Mouse (Mus musculus): ENCODE measurements around the gene Zmynd12. TPM values are rescaled to one million over a fixed set of nuclear protein-coding genes. Genes with fewer than 3 reads are reported as not detected.

Zmynd12 gene
- polyA plus RNA-seq (2012; rRNA removed): 0.52 and 0.53 TPM in 2 replicates

GRCm38 (mm10) chr4:119422294-119422964 is at the start of gene Zmynd12, which contains the start of gene Ppcs:
Gene Zmynd12 (plus strand): TSS chr4:119422814.
Gene Ppcs (minus strand): TSS chr4:119422420.

DNA sequence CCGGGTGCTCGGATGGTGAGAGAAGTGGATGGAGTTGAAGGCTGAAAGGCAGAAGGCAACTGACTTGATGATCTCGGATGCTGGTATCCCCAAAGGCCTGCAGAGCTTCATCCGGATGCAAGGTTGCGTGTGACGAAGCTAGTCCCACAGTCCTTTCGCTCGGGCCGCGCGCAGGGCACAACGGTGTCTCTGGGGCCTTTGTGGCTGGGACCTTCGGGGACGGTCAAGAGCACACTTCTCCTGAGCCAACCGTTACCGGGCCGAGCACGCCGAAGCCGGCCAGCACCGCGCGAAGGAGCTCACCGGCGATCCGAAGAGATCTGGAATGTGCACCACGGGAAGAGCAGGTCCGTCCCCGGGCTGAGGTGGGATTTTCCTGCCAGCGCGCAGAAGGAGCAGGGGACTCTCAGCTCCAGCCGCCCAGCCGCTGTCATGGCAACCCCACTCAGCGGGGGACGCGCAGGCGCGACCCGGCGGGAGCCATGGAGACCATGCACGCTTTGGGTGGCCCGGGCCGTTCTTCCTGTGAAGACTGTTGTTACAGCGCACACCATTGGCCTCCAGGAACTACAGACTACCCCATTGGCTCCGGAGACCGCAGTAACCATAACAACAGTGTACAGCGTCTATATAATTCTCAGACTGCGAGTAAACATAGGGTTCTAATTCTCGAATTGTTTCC is 7.4 kb upstream of the Zmynd12 start, which contains the start of gene Ccdc30:
Gene Ccdc30, minus strand, starts transcription at position 450 of the 682 bp plus-strand sequence.

DNA sequence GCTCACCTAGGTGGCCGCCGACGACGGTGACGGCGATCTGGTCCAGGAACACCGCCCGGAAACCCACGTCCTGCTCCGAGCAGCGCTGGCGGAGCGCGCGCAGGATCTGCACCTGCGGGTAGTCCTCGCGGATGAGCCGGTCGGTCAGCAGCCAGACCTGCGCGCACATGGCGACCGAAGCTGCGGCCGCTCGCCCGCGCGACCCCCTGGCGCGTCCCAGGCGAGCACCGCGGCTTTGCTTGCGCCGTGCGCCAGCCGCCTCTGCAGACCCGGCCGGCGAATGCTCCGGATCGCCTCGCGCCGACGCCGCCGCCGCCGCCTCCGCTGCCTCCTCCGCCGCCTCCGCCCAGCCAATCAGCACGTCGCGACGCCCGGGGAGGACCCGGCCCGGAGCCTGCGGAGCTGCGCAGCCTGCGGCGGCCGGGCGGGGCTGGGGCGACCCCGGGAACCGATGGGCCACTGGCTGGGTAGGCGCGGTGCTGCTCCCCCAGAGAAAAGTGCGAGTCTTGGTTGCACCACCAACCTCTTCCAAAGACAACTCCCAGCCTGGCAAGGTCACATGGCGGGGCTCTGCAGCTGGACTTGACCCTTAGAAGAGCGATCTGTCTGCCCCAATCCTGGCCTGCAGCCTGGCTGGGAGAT is 69.8 kb downstream of the Zmynd12 start, which contains the start of gene Rimkla:
Gene Rimkla, minus strand, starts transcription at position 338 of the 642 bp plus-strand sequence.

Other genes starting within 250 kb of the Zmynd12 start
- 5.5 and 7.3 TPM in 2 replicates for gene Zfp691, start 248.6 kb upstream of the Zmynd12 start, polyA plus RNA-seq (2012; rRNA removed)
- gene Ermap, start 232.8 kb upstream of the Zmynd12 start, polyA plus RNA-seq (2012; rRNA removed): not detected in 2 replicates
- gene Svbp, start 227.5 kb upstream of the Zmynd12 start, polyA plus RNA-seq (2012; rRNA removed): 21.2 and 21.6 TPM in 2 replicates
- gene Tmem269, start 204.6 kb upstream of the Zmynd12 start, polyA plus RNA-seq (2012; rRNA removed): 0.10 TPM in 1 of 2 replicates, not detected in the other
- gene AU022252, start 190.1 kb upstream of the Zmynd12 start, polyA plus RNA-seq (2012; rRNA removed): 1.0 and 1.5 TPM in 2 replicates
- gene P3h1, start 189.9 kb upstream of the Zmynd12 start, polyA plus RNA-seq (2012; rRNA removed): 7.1 and 9.0 TPM in 2 replicates
- gene Cldn19, start 167.4 kb upstream of the Zmynd12 start, polyA plus RNA-seq (2012; rRNA removed): 0.17 TPM in 1 of 2 replicates, not detected in the other
- gene Ybx1, start 128.2 kb upstream of the Zmynd12 start, polyA plus RNA-seq (2012; rRNA removed): 72.0 and 89.9 TPM in 2 replicates
- gene Ppih, start 102.3 kb upstream of the Zmynd12 start, polyA plus RNA-seq (2012; rRNA removed): 0.95 and 1.0 TPM in 2 replicates
- gene Ccdc30, start 7.3 kb upstream of the Zmynd12 start, polyA plus RNA-seq (2012; rRNA removed): 0.16 TPM in 1 of 2 replicates, not detected in the other
- 8.4 and 14.3 TPM in 2 replicates for gene Ppcs, start 394 bp upstream of the Zmynd12 start, polyA plus RNA-seq (2012; rRNA removed)
- 0.12 and 0.29 TPM in 2 replicates for gene Rimkla, start 69.8 kb downstream of the Zmynd12 start, polyA plus RNA-seq (2012; rRNA removed)
- gene Foxj3, start 114.2 kb downstream of the Zmynd12 start, polyA plus RNA-seq (2012; rRNA removed): 3.0 and 4.2 TPM in 2 replicates
- gene Frg2f1, start 116.7 kb downstream of the Zmynd12 start, polyA plus RNA-seq (2012; rRNA removed): 2.4 and 5.9 TPM in 2 replicates
- 0.44 and 0.58 TPM in 2 replicates for gene Guca2a, start 214.9 kb downstream of the Zmynd12 start, polyA plus RNA-seq (2012; rRNA removed)
- gene Guca2b, start 236.1 kb downstream of the Zmynd12 start, polyA plus RNA-seq (2012; rRNA removed): 0.24 and 0.75 TPM in 2 replicates

Data from stomach, adult 2 months (tissue).